Mouse (Mus musculus): ENCODE results near the gene Zfp428. TPM values are rescaled to one million over a fixed set of nuclear protein-coding genes. Genes with fewer than 3 reads are reported as not detected.

Gene Zfp428
- total and polyA plus RNA-seq, 3 experiments = 12.4 to 16.4 TPM; not detected in 1

- H3K9me3 ChIP-seq (replicated peaks; ENCODE audit: insufficient read depth, low read length) = no peaks in the 10 kb centered on the region
- H3K79me2 ChIP-seq (ENCODE audit: control insufficient read depth, insufficient read depth, low read length, poor library complexity) = peaks cover 9% of the 10 kb centered on the region
- no peaks in the 10 kb centered on the region for H3K27me3 ChIP-seq (ENCODE audit: control insufficient read depth in 1 of 2, insufficient read depth in 2 of 2, low read length in 2 of 2)
- peak within 1 kb of the TSS; percentile 96 for H3K9ac ChIP-seq (ENCODE audit: control insufficient read depth, low read depth, low read length, poor library complexity, severe bottlenecking)
- H3K4me1 ChIP-seq (ENCODE audit: control insufficient read depth in 1 of 2, insufficient read depth in 2 of 2, low read length in 2 of 2) = peaks cover 0 to 9% of the 10 kb centered on the region in 2 experiments; a peak in 2 of 4 replicates
- peak within 1 kb of the TSS; percentile 84 to 93 for H3K4me3 ChIP-seq (ENCODE audit: control insufficient read depth in 1 of 2, insufficient read depth in 1 of 2, low read depth in 2 of 2, low read length in 2 of 2)
- H3K27ac ChIP-seq (ENCODE audit: control insufficient read depth, low read depth, low read length) = peak within 1 kb of the TSS; percentile 65
- TF ChIP-seq POLR2A (IDR thresholded peaks at IDR 0.05; ENCODE audit: control insufficient read depth in 1 of 2, insufficient read depth in 1 of 2, low read depth in 1 of 2, low read length in 2 of 2, poor library complexity in 1 of 2) (0 out of 4 replicates have a peak, but pooled peaks of 1 of the 2 experiments have one; percentile 13), E2F4 (IDR thresholded peaks at IDR 0.05; ENCODE audit: borderline replicate concordance, low read depth, low read length) (no peak)
- DNase-seq (ENCODE audit: low read depth, low spot score) = no peak
- H3K36me3 ChIP-seq (ENCODE audit: control insufficient read depth in 1 of 2, insufficient read depth in 2 of 2, low read length in 2 of 2) = no peaks in the 10 kb centered on the region; a peak in 1 of 4 replicates
Observed at GRCm38 (mm10) chr7:24546068-24546614, 39.3 kb downstream of the Zfp428 start, which contains the start of the genes Pinlyp and Xrcc1. Gene Pinlyp, minus strand, starts transcription at chr7:24546118. Gene Xrcc1, plus strand, starts transcription at chr7:24546289.

DNA sequence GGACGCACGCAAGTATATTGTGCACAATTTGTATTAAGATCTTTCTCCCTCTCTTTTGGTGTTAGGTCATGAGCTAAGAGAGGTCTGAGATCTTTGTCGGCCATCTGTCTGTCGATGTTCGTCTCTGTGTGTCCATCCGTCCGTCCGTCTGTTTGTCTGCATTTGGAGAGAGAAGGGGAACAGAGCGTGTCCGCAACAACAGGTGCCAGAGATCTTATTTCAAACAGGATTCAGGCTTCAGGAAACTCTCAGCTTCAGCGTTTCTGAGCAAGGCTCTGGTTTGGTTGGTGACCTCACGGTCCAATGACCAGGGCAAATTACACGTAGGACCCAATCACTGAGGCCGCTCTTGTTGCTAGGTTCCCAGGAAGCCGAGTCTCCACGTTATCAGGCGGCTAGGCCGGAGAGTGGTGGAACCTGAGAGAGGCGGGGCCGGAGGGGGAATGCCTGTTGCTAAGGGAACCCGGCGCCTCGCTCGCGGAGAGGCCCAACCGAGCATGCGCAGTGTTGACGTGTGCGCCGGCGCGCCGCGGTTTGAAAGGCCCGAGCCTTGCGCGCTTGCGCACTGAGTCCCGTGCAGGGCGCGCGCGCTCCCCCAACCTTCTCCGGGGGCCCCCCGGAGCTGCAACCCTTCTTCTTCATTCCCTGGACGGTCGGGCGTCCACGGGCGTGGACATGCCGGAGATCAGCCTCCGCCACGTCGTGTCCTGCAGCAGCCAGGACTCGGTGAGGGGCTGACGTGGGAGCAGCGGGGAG lies 40.0 kb downstream of the Zfp428 start:
- Histone ChIP-seq H3K27me3 (ENCODE audit: control insufficient read depth in 1 of 2, insufficient read depth in 2 of 2, low read length in 2 of 2) (no peaks in the 10 kb centered on the region), H3K9me3 (replicated peaks; ENCODE audit: insufficient read depth, low read length) (no peaks in the 10 kb centered on the region), H3K9ac (ENCODE audit: control insufficient read depth, low read depth, low read length, poor library complexity, severe bottlenecking) (peak overlapping the region; percentile 96), H3K79me2 (ENCODE audit: control insufficient read depth, insufficient read depth, low read length, poor library complexity) (peaks cover 9% of the 10 kb centered on the region), H3K4me1 (ENCODE audit: control insufficient read depth in 1 of 2, insufficient read depth in 2 of 2, low read length in 2 of 2) (peaks cover 0 to 9% of the 10 kb centered on the region in 2 experiments; a peak in 2 of 4 replicates), H3K27ac (ENCODE audit: control insufficient read depth, low read depth, low read length) (peak overlapping the region; percentile 65), H3K4me3 (ENCODE audit: control insufficient read depth in 1 of 2, insufficient read depth in 1 of 2, low read depth in 2 of 2, low read length in 2 of 2) (peak overlapping the region; percentile 84 to 93), H3K36me3 (ENCODE audit: control insufficient read depth in 1 of 2, insufficient read depth in 2 of 2, low read length in 2 of 2) (no peaks in the 10 kb centered on the region; a peak in 1 of 4 replicates)
- DNase-seq (ENCODE audit: low read depth, low spot score) = peak; percentile 99
- TF ChIP-seq NRF1 (IDR thresholded peaks at IDR 0.05; ENCODE audit: insufficient read depth, low read depth, low read length, poor library complexity, severe bottlenecking) (peak; percentile 96), ZMIZ1 (IDR thresholded peaks at IDR 0.05; ENCODE audit: low read depth, low read length) (peak; percentile 66), EP300 (IDR thresholded peaks at IDR 0.05; ENCODE audit: low read depth in 1 of 2, low read length in 2 of 2) (no peak; a peak in 1 of 4 replicates), SIN3A (IDR thresholded peaks at IDR 0.05; ENCODE audit: low read length) (peak; percentile 99), ZKSCAN1 (IDR thresholded peaks at IDR 0.05; ENCODE audit: low read depth, low read length) (no peak), RAD21 (IDR thresholded peaks at IDR 0.05; ENCODE audit: low read depth, low read length) (no peak), UBTF (IDR thresholded peaks at IDR 0.05; ENCODE audit: borderline replicate concordance, insufficient read depth, low read depth, low read length) (no peak), TBP (IDR thresholded peaks at IDR 0.05; ENCODE audit: low read depth, low read length) (no peak), RCOR1 (IDR thresholded peaks at IDR 0.05; ENCODE audit: low read depth, low read length) (0 out of 2 replicates have a peak, but pooled peaks have one; percentile 34), MXI1 (IDR thresholded peaks at IDR 0.05; ENCODE audit: low read depth, low read length) (peak; percentile 96), TAL1 (IDR thresholded peaks at IDR 0.05; ENCODE audit: low read length) (no peak; the same call in 1 of the 2 replicates), ZC3H11A (IDR thresholded peaks at IDR 0.05; ENCODE audit: low read depth, low read length) (no peak), ZNF384 (IDR thresholded peaks at IDR 0.05; ENCODE audit: low read depth, low read length) (no peak), TCF12 (IDR thresholded peaks at IDR 0.05; ENCODE audit: low read depth, low read length) (peak; percentile 35), USF2 (IDR thresholded peaks at IDR 0.05; ENCODE audit: borderline replicate concordance in 1 of 2, insufficient read depth in 1 of 2, low read depth in 1 of 2, low read length in 2 of 2) (no peak), POLR2A (IDR thresholded peaks at IDR 0.05; ENCODE audit: control insufficient read depth in 1 of 2, insufficient read depth in 1 of 2, low read depth in 1 of 2, low read length in 2 of 2, poor library complexity in 1 of 2) (peak; percentile 74 to 78; a peak in 3 of 4 replicates), MYB (IDR thresholded peaks at IDR 0.05; ENCODE audit: low read depth, low read length) (no peak), HCFC1 (IDR thresholded peaks at IDR 0.05; ENCODE audit: low read depth, low read length) (peak; percentile 98), CHD1 (IDR thresholded peaks at IDR 0.05; ENCODE audit: low read depth, low read length) (no peak), POLR2AphosphoS2 (IDR thresholded peaks at IDR 0.05; ENCODE audit: low read length) (no peak), POLR2AphosphoS5 (IDR thresholded peaks at IDR 0.05; ENCODE audit: borderline replicate concordance, low read depth, low read length) (no peak), ETS1 (IDR thresholded peaks at IDR 0.05; ENCODE audit: low read depth, low read length) (peak; percentile 27; the same call in 1 of the 2 replicates), CTCF (IDR thresholded peaks at IDR 0.05 in 2 of 3, conservative IDR thresholded peaks at IDR 0.05 in 1 of 3; ENCODE audit: control insufficient read depth in 1 of 3, insufficient read depth in 1 of 3, low read depth in 2 of 3, low read length in 3 of 3, poor library complexity in 1 of 3, severe bottlenecking in 1 of 3) (no peak), NELFE (IDR thresholded peaks at IDR 0.05; ENCODE audit: low read depth, low read length) (peak; percentile 69), SMC3 (IDR thresholded peaks at IDR 0.05; ENCODE audit: low read depth, low read length) (no peak), KAT2A (conservative IDR thresholded peaks at IDR 0.05; ENCODE audit: low read depth, low read length) (peak; percentile 87), CHD2 (IDR thresholded peaks at IDR 0.05; ENCODE audit: low read length) (no peak)
